Mouse (Mus musculus) liver, embryonic 14.5 days (tissue): ENCODE measurements around the gene Anks1.

ENCODE experiments used
- CTCF ChIP-seq: IDR thresholded peaks from 2 replicates; pipeline ENCODE4 v1.5.1; 2016; ENCODE audit warnings: antibody characterized with exemption, low read depth, control low read depth
- EP300 ChIP-seq: IDR thresholded peaks from 2 replicates; pipeline ENCODE4 v1.6.1; 2016; ENCODE audit warnings: antibody characterized with exemption, low read depth

GRCm38 (mm10) chr17:27940352-27940751 is 31.2 kb downstream of the Anks1 start:
- no peak for TF ChIP-seq EP300
- TF ChIP-seq CTCF = no peak
